ENCODE assay signal across 14 mouse cellular contexts in the genomic region with DNA sequence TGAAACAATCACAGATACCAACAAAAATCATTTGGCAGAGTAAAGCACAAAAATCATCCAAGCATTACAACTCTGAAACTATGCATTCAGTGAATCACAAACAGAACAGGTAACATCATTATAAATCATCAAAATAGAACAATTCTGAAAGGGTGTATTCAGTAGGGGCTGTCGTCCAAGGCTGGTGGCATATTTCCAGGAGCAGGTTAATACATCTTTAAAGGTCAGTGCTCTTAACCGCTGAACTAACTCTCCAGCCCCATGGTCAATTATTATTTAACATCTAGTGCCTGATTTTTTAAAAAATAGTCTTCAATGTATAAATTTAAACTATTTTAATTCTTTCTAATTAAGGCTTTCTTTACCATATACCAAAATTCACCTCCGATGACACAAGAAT. TPM values are rescaled to one million over a fixed set of nuclear protein-coding genes. Genes with fewer than 3 reads are reported as not detected.
"Had no signal": no experiment of that assay in that cellular context is flagged by ENCODE, and none has a peak within 500 bp of the region (broad histone marks: within the 10 kb centered on the region; RNA-seq: fewer than 3 reads in every experiment).

No protein-coding gene starts in this region.

RNA-seq across cellular contexts. Expression of gene 4930438A08Rik, which starts 40.0 kb away (rescaled TPM):
- polyA plus RNA-seq: cerebellum, adult 2 months; cortical plate, adult 2 months; embryonic facial prominence, embryonic 10.5 days; embryonic facial prominence, embryonic 13.5 days; erythroblast, embryonic 14.5 days; forebrain, embryonic 10.5 days; forebrain, embryonic 12.5 days; forebrain, embryonic 13.5 days; forebrain, embryonic 14.5 days; forebrain, embryonic 15.5 days; forebrain, embryonic 16.5 days; forebrain, postnatal 0 days; frontal cortex, adult 2 months; heart, adult 2 months had no signal
